Comparison of ENCODE assay signal across 21 mouse cellular contexts in the genomic region with DNA sequence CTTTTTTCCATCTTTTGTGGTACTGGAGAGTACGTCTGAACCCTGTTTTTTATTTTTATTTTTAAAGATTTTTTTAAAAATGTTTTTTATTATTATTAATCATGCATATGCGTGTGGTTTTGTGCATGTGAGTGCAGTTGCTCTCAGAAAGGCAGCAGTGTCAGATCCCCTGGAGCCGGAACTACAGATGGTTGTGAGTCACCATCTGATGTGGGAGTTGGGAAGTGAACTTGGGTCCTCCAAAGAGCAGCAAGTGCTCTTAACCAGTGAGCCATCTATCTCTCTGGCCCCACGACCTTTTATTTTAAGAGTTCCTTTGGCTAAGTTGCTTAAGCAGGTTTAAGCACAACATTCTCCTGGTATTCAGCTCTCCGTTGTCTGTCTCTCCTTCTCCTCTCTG.
"Had no signal": no experiment of that assay in that cellular context is flagged by ENCODE, and none has a peak within 500 bp of the region (broad histone marks: within the 10 kb centered on the region; RNA-seq: fewer than 3 reads in every experiment).

No protein-coding gene starts in this region.

- H3K4me1 ChIP-seq: kidney, embryonic 15.5 days; midbrain, embryonic 12.5 days; midbrain, embryonic 15.5 days; neural tube, embryonic 13.5 days had no signal

- H3K27ac ChIP-seq: kidney, embryonic 15.5 days; limb, embryonic 10.5 days; limb, embryonic 13.5 days; liver, embryonic 12.5 days; liver, embryonic 15.5 days; midbrain, embryonic 12.5 days; midbrain, embryonic 15.5 days; neural tube, embryonic 13.5 days had no signal

- H3K4me3 ChIP-seq: kidney, embryonic 15.5 days; limb, embryonic 10.5 days; limb, embryonic 13.5 days; liver, embryonic 12.5 days; liver, embryonic 15.5 days; midbrain, embryonic 12.5 days; midbrain, embryonic 15.5 days; myocyte; neural tube, embryonic 13.5 days had no signal

- DNase-seq: kidney, adult 8-10 months; kidney, postnatal 10 days; kidney, postnatal 36 days; liver; lung, adult 18-20 months; lung, postnatal 14 days; lung, postnatal 4 days; retina, postnatal 1 day; right cerebral cortex, postnatal 25 days; spleen, adult 18-20 months; thymus, adult 18-20 months; thymus, postnatal 36 days had no signal
